Mouse (Mus musculus): Measurements from ENCODE around the gene Rbm42.

Gene Rbm42

GRCm38 (mm10) chr7:30649591-30650540 is at the start of gene Rbm42:
Gene Rbm42 (minus strand): TSS chr7:30650317.
- peak; percentile 99 for DNase-seq (ENCODE audit: low read depth, low spot score)

GRCm38 (mm10) chr7:30698589-30698988 is 48.5 kb upstream of the Rbm42 start, which contains the start of gene 2200002J24Rik:
Gene 2200002J24Rik (plus strand): TSS chr7:30698926.
- DNase-seq (ENCODE audit: low read depth, low spot score) = peak; percentile 89

GRCm38 (mm10) chr7:30698101-30698500 is 48.0 kb upstream of the Rbm42 start:
- DNase-seq (ENCODE audit: low read depth, low spot score) = peak; percentile 86

GRCm38 (mm10) chr7:30688325-30688724 is 38.2 kb upstream of the Rbm42 start:
- no peak for DNase-seq (ENCODE audit: low read depth, low spot score)

- peak; percentile 19 for DNase-seq (ENCODE audit: low read depth, low spot score)
Observed at GRCm38 (mm10) chr7:30683425-30683824, 33.3 kb upstream of the Rbm42 start.

GRCm38 (mm10) chr7:30681897-30682296 is 31.8 kb upstream of the Rbm42 start:
- no peak for DNase-seq (ENCODE audit: low read depth, low spot score)

GRCm38 (mm10) chr7:30678263-30678975 is 28.3 kb upstream of the Rbm42 start:
- DNase-seq (ENCODE audit: low read depth, low spot score) = peak; percentile 10

- no peak for DNase-seq (ENCODE audit: low read depth, low spot score)
Observed at GRCm38 (mm10) chr7:30671480-30671879, 21.4 kb upstream of the Rbm42 start, which contains the start of gene Pmis2. Gene Pmis2 (minus strand): TSS chr7:30671605.

- peak; percentile 71 for DNase-seq (ENCODE audit: low read depth, low spot score)
Observed at GRCm38 (mm10) chr7:30669229-30669628, 19.1 kb upstream of the Rbm42 start.

- DNase-seq (ENCODE audit: low read depth, low spot score) = no peak
Observed at GRCm38 (mm10) chr7:30665321-30665720, 15.2 kb upstream of the Rbm42 start.

GRCm38 (mm10) chr7:30664529-30665200 is 14.5 kb upstream of the Rbm42 start, which contains the start of gene Haus5:
Gene Haus5 (minus strand): TSS chr7:30664994.
- DNase-seq (ENCODE audit: low read depth, low spot score) = peak; percentile 95

GRCm38 (mm10) chr7:30639083-30639482 is 11.0 kb downstream of the Rbm42 start:
- no peak for DNase-seq (ENCODE audit: low read depth, low spot score)

GRCm38 (mm10) chr7:30636395-30636794 is 13.7 kb downstream of the Rbm42 start:
- no peak for DNase-seq (ENCODE audit: low read depth, low spot score)

- no peak for DNase-seq (ENCODE audit: low read depth, low spot score)
Observed at GRCm38 (mm10) chr7:30635752-30636151, 14.4 kb downstream of the Rbm42 start, which contains the start of gene Etv2. Gene Etv2 (minus strand): TSS chr7:30635852.

GRCm38 (mm10) chr7:30634621-30635020 is 15.5 kb downstream of the Rbm42 start:
- peak; percentile 71 for DNase-seq (ENCODE audit: low read depth, low spot score)

- no peak for DNase-seq (ENCODE audit: low read depth, low spot score)
Observed at GRCm38 (mm10) chr7:30633762-30634412, 16.2 kb downstream of the Rbm42 start.

- peak; percentile 43 for DNase-seq (ENCODE audit: low read depth, low spot score)
Observed at GRCm38 (mm10) chr7:30629013-30629412, 21.1 kb downstream of the Rbm42 start.

- no peak for DNase-seq (ENCODE audit: low read depth, low spot score)
Observed at GRCm38 (mm10) chr7:30626647-30627046, 23.5 kb downstream of the Rbm42 start.

GRCm38 (mm10) chr7:30625530-30626384 is 24.4 kb downstream of the Rbm42 start, which contains the start of gene Cox6b1:
Gene Cox6b1 (minus strand): TSS chr7:30626151.
- peak; percentile 91 for DNase-seq (ENCODE audit: low read depth, low spot score)

- peak; percentile 47 for DNase-seq (ENCODE audit: low read depth, low spot score)
Observed at GRCm38 (mm10) chr7:30619202-30619601, 30.9 kb downstream of the Rbm42 start.
